8 mouse cellular contexts compared by ENCODE assay signal in the genomic region with DNA sequence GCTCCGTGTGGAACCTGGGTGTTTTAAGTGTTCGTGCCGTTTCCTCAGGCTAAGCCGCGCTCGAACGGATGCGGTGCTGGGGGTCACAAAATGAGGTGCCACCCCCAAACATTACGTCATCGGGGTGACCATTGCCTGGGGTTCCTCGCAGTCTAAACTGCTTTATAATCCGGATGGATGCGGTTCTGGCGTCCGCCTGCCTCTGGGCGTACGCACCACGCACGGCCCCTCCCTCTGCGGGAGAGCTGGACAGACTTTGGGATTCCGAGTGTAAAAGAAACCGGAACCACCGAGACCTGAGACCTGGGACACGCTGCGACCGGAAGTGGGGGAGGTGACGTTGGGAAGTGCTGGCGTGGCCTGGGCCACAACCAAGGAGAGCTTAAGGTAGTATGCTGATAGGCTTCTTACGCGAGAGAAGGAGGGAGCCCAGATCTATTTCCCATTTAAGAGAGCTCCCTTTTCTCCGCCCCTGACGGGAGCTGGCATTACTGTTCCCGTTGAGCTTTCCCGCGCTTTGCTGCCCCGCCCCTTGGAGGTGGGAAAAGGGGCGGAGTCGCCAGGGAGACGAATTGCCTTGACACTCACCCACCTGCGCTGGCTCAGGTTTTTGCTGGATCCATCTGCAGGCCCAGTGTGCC. TPM values are rescaled to one million over a fixed set of nuclear protein-coding genes. Genes with fewer than 3 reads are reported as not detected.
DNase-seq lines count a peak whose midpoint lies in the region; ATAC-seq and TF ChIP-seq lines count a peak whose summit lies in the region.

No protein-coding gene starts in this region.

- peak; percentile 76 for ATAC-seq in embryonic facial prominence, embryonic 14.5 days (ENCODE audit: low read depth)
- peak; percentile 72 for ATAC-seq in limb, embryonic 13.5 days (ENCODE audit: low FRiP score, low read depth)
- peak; percentile 90 for ATAC-seq in midbrain, embryonic 16.5 days

- H3K4me3 ChIP-seq in embryonic facial prominence, embryonic 14.5 days (ENCODE audit: low read depth, low read length) = peak overlapping the region; percentile 67
- peak overlapping the region; percentile 98 for H3K4me3 ChIP-seq in heart, adult 2 months
- peak overlapping the region; percentile 81 for H3K4me3 ChIP-seq in limb, embryonic 13.5 days
- peak overlapping the region; percentile 86 for H3K4me3 ChIP-seq in midbrain, embryonic 16.5 days (ENCODE audit: low read depth, low read length)

- no peak; the same call in 1 of the 2 replicates for TF ChIP-seq POLR2A in heart, adult 2 months (IDR thresholded peaks at IDR 0.05; ENCODE audit: insufficient read depth, low read depth, low read length)

- 0 out of 2 replicates have a peak, but pooled peaks have one; percentile 16 for TF ChIP-seq CTCF in heart, adult 2 months (IDR thresholded peaks at IDR 0.05)

- peak overlapping the region; percentile 95 for H3K27ac ChIP-seq in embryonic facial prominence, embryonic 14.5 days (replicated peaks; ENCODE audit: low read depth, low read length)
- H3K27ac ChIP-seq in heart, adult 2 months = peak overlapping the region; percentile 95
- H3K27ac ChIP-seq in limb, embryonic 13.5 days = peak overlapping the region; percentile 97
- H3K27ac ChIP-seq in midbrain, embryonic 16.5 days (ENCODE audit: low read length) = peak overlapping the region; percentile 97

- DNase-seq in 3T3-L1 (ENCODE audit: low read depth, low spot score) = peak; percentile 98
- peak; percentile 77 to 89 for DNase-seq in adrenal gland, postnatal 4 days (ENCODE audit: low spot score in 2 of 2)
- DNase-seq in embryonic facial prominence, embryonic 14.5 days (ENCODE audit: low spot score) = peak; percentile 97
- peak; percentile 94 to 95 for DNase-seq in heart, adult 2 months
- peak; percentile 98 for DNase-seq in kidney, adult 8-10 months
- peak; percentile 91 to 92 for DNase-seq in spleen, postnatal 10 days (ENCODE audit: low spot score in 2 of 2)

- H3K36me3 ChIP-seq in embryonic facial prominence, embryonic 14.5 days (ENCODE audit: control insufficient read depth, insufficient read depth, low read length) = peaks cover 13% of the 10 kb centered on the region
- H3K36me3 ChIP-seq in heart, adult 2 months (ENCODE audit: control insufficient read depth, insufficient read depth, low read length) = no peaks in the 10 kb centered on the region
- peaks cover 14% of the 10 kb centered on the region for H3K36me3 ChIP-seq in limb, embryonic 13.5 days
- H3K36me3 ChIP-seq in midbrain, embryonic 16.5 days (ENCODE audit: control insufficient read depth, insufficient read depth, low read length) = peaks cover 11% of the 10 kb centered on the region

- H3K79me2 ChIP-seq in heart, adult 2 months (replicated peaks; ENCODE audit: control insufficient read depth, insufficient read depth, low read length) = no peaks in the 10 kb centered on the region

- H3K9me3 ChIP-seq in embryonic facial prominence, embryonic 14.5 days (ENCODE audit: control insufficient read depth, low read length) = no peaks in the 10 kb centered on the region
- H3K9me3 ChIP-seq in limb, embryonic 13.5 days = no peaks in the 10 kb centered on the region
- no peaks in the 10 kb centered on the region for H3K9me3 ChIP-seq in midbrain, embryonic 16.5 days (replicated peaks; ENCODE audit: control insufficient read depth, low read length, poor library complexity, severe bottlenecking)

- peaks cover 13% of the 10 kb centered on the region for H3K4me1 ChIP-seq in embryonic facial prominence, embryonic 14.5 days (ENCODE audit: control insufficient read depth, insufficient read depth, low read length)
- H3K4me1 ChIP-seq in heart, adult 2 months (ENCODE audit: control insufficient read depth, insufficient read depth, low read length) = peaks cover 2% of the 10 kb centered on the region
- H3K4me1 ChIP-seq in limb, embryonic 13.5 days = peaks cover 27% of the 10 kb centered on the region
- peaks cover 21% of the 10 kb centered on the region for H3K4me1 ChIP-seq in midbrain, embryonic 16.5 days (ENCODE audit: control insufficient read depth, insufficient read depth, low read length)

- H3K27me3 ChIP-seq in embryonic facial prominence, embryonic 14.5 days (replicated peaks; ENCODE audit: control insufficient read depth, insufficient read depth, low read length) = no peaks in the 10 kb centered on the region
- no peaks in the 10 kb centered on the region for H3K27me3 ChIP-seq in heart, adult 2 months (ENCODE audit: control insufficient read depth, insufficient read depth, low read length)
- no peaks in the 10 kb centered on the region for H3K27me3 ChIP-seq in limb, embryonic 13.5 days
- H3K27me3 ChIP-seq in midbrain, embryonic 16.5 days (ENCODE audit: control insufficient read depth, insufficient read depth, low read depth, low read length) = no peaks in the 10 kb centered on the region

- peak overlapping the region; percentile 78 for H3K4me2 ChIP-seq in embryonic facial prominence, embryonic 14.5 days (ENCODE audit: low read depth, low read length)
- H3K4me2 ChIP-seq in limb, embryonic 13.5 days (replicated peaks) = peak overlapping the region; percentile 95
- H3K4me2 ChIP-seq in midbrain, embryonic 16.5 days (ENCODE audit: low read length) = peak overlapping the region; percentile 75

- WGBS in embryonic facial prominence, embryonic 14.5 days = 0% methylated on average over 40 of the region's 40 CpGs
- WGBS in heart, adult 2 months = under 1% methylated on average over 40 of the region's 40 CpGs
- under 1% methylated on average over 40 of the region's 40 CpGs for WGBS in limb, embryonic 13.5 days
- under 1% methylated on average over 40 of the region's 40 CpGs for WGBS in midbrain, embryonic 16.5 days

- intact Hi-C loops in heart, adult 2 months (cut with DNase I) = loop anchor here (5.0 kb wide), 1 partner anchor 129 kb away; a partner anchor contains a TSS

- no peak for TF ChIP-seq EP300 in heart, adult 2 months (IDR thresholded peaks at IDR 0.05; ENCODE audit: insufficient read depth, low read depth, low read length)

- H3K9ac ChIP-seq in embryonic facial prominence, embryonic 14.5 days (ENCODE audit: low read depth, low read length) = peak overlapping the region; percentile 67
- peak overlapping the region; percentile 67 for H3K9ac ChIP-seq in heart, adult 2 months (ENCODE audit: low read depth, low read length)
- peak overlapping the region; percentile 69 for H3K9ac ChIP-seq in limb, embryonic 13.5 days
- peak overlapping the region; percentile 72 for H3K9ac ChIP-seq in midbrain, embryonic 16.5 days (ENCODE audit: low read depth, low read length)

RNA-seq across cellular contexts. Expression of a gene that starts 0.8 kb away (rescaled TPM):
- 10 to 100 TPM; 76.5 to 81.4 TPM for total RNA-seq in adrenal gland, postnatal 4 days (2021)
- 17.3 and 22.0 TPM in 2 replicates for polyA plus RNA-seq in embryonic facial prominence, embryonic 14.5 days (2014; fragmentation: Nextera tagmentation; extraction: Ambion mirVana)
- 10 to 100 TPM; 11.0 to 13.5 TPM for total RNA-seq in heart, adult 2 months (2021)
- polyA plus RNA-seq in heart, adult 2 months (2012; rRNA removed) = 10.6 and 10.9 TPM in 2 replicates
- polyA plus RNA-seq in limb, embryonic 13.5 days (2015; fragmentation: Nextera tagmentation; extraction: Ambion mirVana) = 23.5 and 24.4 TPM in 2 replicates
- polyA plus RNA-seq in midbrain, embryonic 16.5 days (2015; fragmentation: Nextera tagmentation; extraction: Ambion mirVana) = 17.6 and 18.7 TPM in 2 replicates

RNA-seq across cellular contexts. Expression of a gene that starts 26.4 kb away (rescaled TPM):
- 100 to 1,000 TPM; 243 to 263 TPM for total RNA-seq in adrenal gland, postnatal 4 days (2021)
- 234 and 252 TPM in 2 replicates for polyA plus RNA-seq in embryonic facial prominence, embryonic 14.5 days (2014; fragmentation: Nextera tagmentation; extraction: Ambion mirVana)
- 100 to 1,000 TPM; 121 to 140 TPM for total RNA-seq in heart, adult 2 months (2021)
- 119 and 144 TPM in 2 replicates for polyA plus RNA-seq in heart, adult 2 months (2012; rRNA removed)
- polyA plus RNA-seq in limb, embryonic 13.5 days (2015; fragmentation: Nextera tagmentation; extraction: Ambion mirVana) = 282 and 310 TPM in 2 replicates
- polyA plus RNA-seq in midbrain, embryonic 16.5 days (2015; fragmentation: Nextera tagmentation; extraction: Ambion mirVana) = 253 and 254 TPM in 2 replicates

RNA-seq across cellular contexts. Expression of a gene that starts 41.5 kb away (rescaled TPM):
- 10 to 100 TPM; 51.8 to 56.2 TPM for total RNA-seq in adrenal gland, postnatal 4 days (2021)
- 26.5 and 28.2 TPM in 2 replicates for polyA plus RNA-seq in embryonic facial prominence, embryonic 14.5 days (2014; fragmentation: Nextera tagmentation; extraction: Ambion mirVana)
- 10 to 100 TPM; 25.8 to 29.5 TPM for total RNA-seq in heart, adult 2 months (2021)
- 18.7 and 28.7 TPM in 2 replicates for polyA plus RNA-seq in heart, adult 2 months (2012; rRNA removed)
- polyA plus RNA-seq in limb, embryonic 13.5 days (2015; fragmentation: Nextera tagmentation; extraction: Ambion mirVana) = 27.8 and 34.3 TPM in 2 replicates
- polyA plus RNA-seq in midbrain, embryonic 16.5 days (2015; fragmentation: Nextera tagmentation; extraction: Ambion mirVana) = 21.1 and 22.4 TPM in 2 replicates

Comparison
In these comparisons a context has a peak if more than half of its experiments do, and no peak if none do; other contexts are left out.
1. Peak in every context shown above with its lines: DNase-seq, ATAC-seq, H3K4me3 ChIP-seq and H3K27ac ChIP-seq.